Mouse (Mus musculus) olfactory bulb, adult 2 months (tissue): ENCODE measurements around the gene Lrrn3.

ENCODE experiments used
- CTCF ChIP-seq: fragments of 200-500 bp; IDR thresholded peaks from 2 replicates; pipeline ENCODE4 v1.5.1; 2012; ENCODE audit warnings: low read depth, mild to moderate bottlenecking, low read length, moderate library complexity; ENCODE audit not compliant: insufficient read depth
- POLR2A ChIP-seq: fragments of 200-500 bp; IDR thresholded peaks from 2 replicates; pipeline ENCODE4 v1.6.1; 2012; ENCODE audit warnings: mild to moderate bottlenecking, low read depth, low read length, moderate library complexity; ENCODE audit not compliant: insufficient read depth

DNA sequence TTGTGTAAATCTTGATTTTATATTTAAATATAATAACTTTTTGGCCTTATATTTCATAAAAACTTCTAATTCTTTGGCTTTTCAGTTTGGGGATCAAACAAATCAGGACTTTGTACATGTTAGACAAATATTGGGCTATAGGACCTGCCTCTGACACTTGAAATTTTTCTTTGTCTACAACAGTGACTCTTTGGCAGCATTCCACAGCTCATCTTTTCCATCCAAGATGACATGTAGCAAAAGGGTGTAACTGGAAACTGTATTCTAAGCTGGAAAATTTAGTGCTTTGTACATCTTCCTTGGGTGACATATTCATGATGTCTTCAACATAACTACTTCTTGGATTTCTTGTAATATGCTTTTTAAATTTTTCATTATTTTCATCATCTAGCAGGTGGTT is 57.4 kb downstream of the Lrrn3 start:
- TF ChIP-seq POLR2A (no peak), CTCF (no peak)
